Mouse (Mus musculus) cerebellum, postnatal 36 days (tissue): Measurements from ENCODE around the gene Adad2.

Source experiments
- DNase-seq, 2 experiments: peaks; one replicate each; pipeline ENCODE4 v3.0.0; 2021 to 2022; ENCODE audit warnings: mixed read lengths in 2 of 2

Gene Adad2

GRCm38 (mm10) chr8:119617586-119617985, 5.0 kb downstream of the Adad2 start:
- no peak for DNase-seq

- DNase-seq = no peak
Measured at GRCm38 (mm10) chr8:119618887-119619286, 6.3 kb downstream of the Adad2 start.

- DNase-seq = no peak
Measured at GRCm38 (mm10) chr8:119620116-119620840, 7.7 kb downstream of the Adad2 start.

- DNase-seq = no peak
Measured at GRCm38 (mm10) chr8:119620848-119621465, 8.4 kb downstream of the Adad2 start.

GRCm38 (mm10) chr8:119622555-119622954, 10.0 kb downstream of the Adad2 start:
- DNase-seq = no peak

GRCm38 (mm10) chr8:119623061-119623460, 10.5 kb downstream of the Adad2 start:
- no peak for DNase-seq

GRCm38 (mm10) chr8:119623744-119624143, 11.2 kb downstream of the Adad2 start:
- no peak for DNase-seq

- DNase-seq = no peak
Measured at GRCm38 (mm10) chr8:119624916-119625315, 12.4 kb downstream of the Adad2 start.

GRCm38 (mm10) chr8:119625788-119626187, 13.2 kb downstream of the Adad2 start:
- no peak for DNase-seq

GRCm38 (mm10) chr8:119627199-119627598, 14.7 kb downstream of the Adad2 start:
- no peak for DNase-seq

- DNase-seq = no peak
Measured at GRCm38 (mm10) chr8:119627613-119628359, 15.2 kb downstream of the Adad2 start.

- no peak for DNase-seq
Measured at GRCm38 (mm10) chr8:119630841-119631240, 18.3 kb downstream of the Adad2 start.

GRCm38 (mm10) chr8:119632246-119632645, 19.7 kb downstream of the Adad2 start:
- DNase-seq = no peak

- DNase-seq = no peak
Measured at GRCm38 (mm10) chr8:119632909-119633308, 20.4 kb downstream of the Adad2 start.

GRCm38 (mm10) chr8:119634616-119635336, 22.2 kb downstream of the Adad2 start:
- no peak for DNase-seq

- peak in 1 of 2 experiments; percentile 13 for DNase-seq
Measured at GRCm38 (mm10) chr8:119635378-119635777, 22.8 kb downstream of the Adad2 start, which contains the start of gene Kcng4. Gene Kcng4, minus strand, starts transcription at chr8:119635680.

- DNase-seq = no peak
Measured at GRCm38 (mm10) chr8:119635958-119636357, 23.4 kb downstream of the Adad2 start.

GRCm38 (mm10) chr8:119636766-119637165, 24.2 kb downstream of the Adad2 start:
- DNase-seq = no peak

GRCm38 (mm10) chr8:119637381-119637780, 24.8 kb downstream of the Adad2 start:
- DNase-seq = no peak

- peak in 1 of 2 experiments; percentile 17 for DNase-seq
Measured at GRCm38 (mm10) chr8:119638261-119638660, 25.7 kb downstream of the Adad2 start.

GRCm38 (mm10) chr8:119639798-119640197, 27.3 kb downstream of the Adad2 start:
- no peak for DNase-seq

GRCm38 (mm10) chr8:119641058-119641457, 28.5 kb downstream of the Adad2 start:
- no peak for DNase-seq

GRCm38 (mm10) chr8:119642960-119643359, 30.4 kb downstream of the Adad2 start:
- peak in 1 of 2 experiments; percentile 16 for DNase-seq
